Mouse (Mus musculus): Measurements from ENCODE around the gene Ncapd3. TPM values are rescaled to one million over a fixed set of nuclear protein-coding genes. Genes with fewer than 3 reads are reported as not detected.

The Ncapd3 gene
- 34.4 and 35.1 TPM in 2 replicates for polyA plus RNA-seq (2015; fragmentation: Nextera tagmentation; extraction: Ambion mirVana)

GRCm38 (mm10) chr9:27029828-27030762 lies at the start of gene Ncapd3, which contains the start of gene Vps26b:
Ncapd3 (plus strand) TSS chr9:27030175.
Vps26b (minus strand) TSS chr9:27030065.
- peak; percentile 97 for ATAC-seq (ENCODE audit: low read depth)
- peak within 1 kb of the TSS; percentile 97 for H3K4me3 ChIP-seq (ENCODE audit: low read length)
- no peaks in the 10 kb centered on the region for H3K36me3 ChIP-seq (ENCODE audit: control insufficient read depth, insufficient read depth, low read length)
- peak within 1 kb of the TSS; percentile 91 for H3K27ac ChIP-seq (ENCODE audit: low read length)
- H3K27me3 ChIP-seq (ENCODE audit: control insufficient read depth, insufficient read depth, low read depth, low read length): no peaks in the 10 kb centered on the region
- WGBS: under 1% methylated on average over 73 of the region's 80 CpGs
- no peaks in the 10 kb centered on the region for H3K9me3 ChIP-seq (ENCODE audit: control insufficient read depth, low read length)
- H3K4me2 ChIP-seq (ENCODE audit: low read depth, low read length): peak within 1 kb of the TSS; percentile 91
- H3K9ac ChIP-seq (ENCODE audit: low read length): peak within 1 kb of the TSS; percentile 97
- H3K4me1 ChIP-seq (replicated peaks; ENCODE audit: control insufficient read depth, insufficient read depth, low read length): peaks cover 31% of the 10 kb centered on the region

- Histone ChIP-seq H3K27me3 (ENCODE audit: control insufficient read depth, insufficient read depth, low read depth, low read length) (no peaks in the 10 kb centered on the region), H3K4me1 (replicated peaks; ENCODE audit: control insufficient read depth, insufficient read depth, low read length) (no peaks in the 10 kb centered on the region), H3K27ac (ENCODE audit: low read length) (no peak overlapping the region), H3K4me3 (ENCODE audit: low read length) (no peak overlapping the region), H3K4me2 (ENCODE audit: low read depth, low read length) (no peak overlapping the region), H3K9me3 (ENCODE audit: control insufficient read depth, low read length) (no peaks in the 10 kb centered on the region), H3K9ac (ENCODE audit: low read length) (no peak overlapping the region), H3K36me3 (ENCODE audit: control insufficient read depth, insufficient read depth, low read length) (peaks cover 28% of the 10 kb centered on the region)
- WGBS: 81% methylated on average over 2 of the region's 2 CpGs
- no peak for ATAC-seq (ENCODE audit: low read depth)
Observed at GRCm38 (mm10) chr9:26985090-26985613, 44.8 kb upstream of the Ncapd3 start.

- 72% methylated on average over 6 of the region's 6 CpGs for WGBS
- Histone ChIP-seq H3K4me1 (replicated peaks; ENCODE audit: control insufficient read depth, insufficient read depth, low read length) (no peaks in the 10 kb centered on the region), H3K9ac (ENCODE audit: low read length) (no peak overlapping the region), H3K27ac (ENCODE audit: low read length) (no peak overlapping the region), H3K36me3 (ENCODE audit: control insufficient read depth, insufficient read depth, low read length) (peaks cover 27% of the 10 kb centered on the region), H3K4me3 (ENCODE audit: low read length) (no peak overlapping the region), H3K27me3 (ENCODE audit: control insufficient read depth, insufficient read depth, low read depth, low read length) (no peaks in the 10 kb centered on the region), H3K9me3 (ENCODE audit: control insufficient read depth, low read length) (no peaks in the 10 kb centered on the region), H3K4me2 (ENCODE audit: low read depth, low read length) (no peak overlapping the region)
- no peak for ATAC-seq (ENCODE audit: low read depth)
Observed at GRCm38 (mm10) chr9:26985668-26986277, 44.2 kb upstream of the Ncapd3 start.

- ATAC-seq (ENCODE audit: low read depth): no peak
- peaks cover 29% of the 10 kb centered on the region for H3K36me3 ChIP-seq (ENCODE audit: control insufficient read depth, insufficient read depth, low read length)
- 82% methylated on average over 4 of the region's 4 CpGs for WGBS
Observed at GRCm38 (mm10) chr9:26990181-26990580, 39.8 kb upstream of the Ncapd3 start.

GRCm38 (mm10) chr9:26993118-26993517 lies 36.9 kb upstream of the Ncapd3 start:
- Histone ChIP-seq H3K27me3 (ENCODE audit: control insufficient read depth, insufficient read depth, low read depth, low read length) (no peaks in the 10 kb centered on the region), H3K9me3 (ENCODE audit: control insufficient read depth, low read length) (no peaks in the 10 kb centered on the region), H3K4me1 (replicated peaks; ENCODE audit: control insufficient read depth, insufficient read depth, low read length) (peaks cover 3% of the 10 kb centered on the region; the same call in 1 of the 2 replicates), H3K4me2 (ENCODE audit: low read depth, low read length) (no peak overlapping the region), H3K4me3 (ENCODE audit: low read length) (no peak overlapping the region), H3K36me3 (ENCODE audit: control insufficient read depth, insufficient read depth, low read length) (peaks cover 18% of the 10 kb centered on the region), H3K27ac (ENCODE audit: low read length) (no peak overlapping the region), H3K9ac (ENCODE audit: low read length) (no peak overlapping the region)
- ATAC-seq (ENCODE audit: low read depth): peak; percentile 81
- WGBS: 70% methylated on average over 10 of the region's 10 CpGs

More at GRCm38 (mm10) chr9:26990181-26990580, 39.8 kb upstream of the Ncapd3 start:
- no peaks in the 10 kb centered on the region for H3K9me3 ChIP-seq (ENCODE audit: control insufficient read depth, low read length)
- H3K9ac ChIP-seq (ENCODE audit: low read length): no peak overlapping the region
- H3K27ac ChIP-seq (ENCODE audit: low read length): no peak overlapping the region
- H3K27me3 ChIP-seq (ENCODE audit: control insufficient read depth, insufficient read depth, low read depth, low read length): no peaks in the 10 kb centered on the region
- no peak overlapping the region for H3K4me3 ChIP-seq (ENCODE audit: low read length)
- H3K4me2 ChIP-seq (ENCODE audit: low read depth, low read length): no peak overlapping the region
- no peaks in the 10 kb centered on the region for H3K4me1 ChIP-seq (replicated peaks; ENCODE audit: control insufficient read depth, insufficient read depth, low read length)

- H3K4me1 ChIP-seq (replicated peaks; ENCODE audit: control insufficient read depth, insufficient read depth, low read length): peaks cover 5% of the 10 kb centered on the region; the same call in 1 of the 2 replicates
- H3K4me3 ChIP-seq (ENCODE audit: low read length): no peak overlapping the region
- no peak for ATAC-seq (ENCODE audit: low read depth)
- H3K27ac ChIP-seq (ENCODE audit: low read length): no peak overlapping the region
- 75% methylated on average over 3 of the region's 3 CpGs for WGBS
- H3K36me3 ChIP-seq (ENCODE audit: control insufficient read depth, insufficient read depth, low read length): peaks cover 18% of the 10 kb centered on the region
- H3K4me2 ChIP-seq (ENCODE audit: low read depth, low read length): no peak overlapping the region
- no peaks in the 10 kb centered on the region for H3K27me3 ChIP-seq (ENCODE audit: control insufficient read depth, insufficient read depth, low read depth, low read length)
- no peaks in the 10 kb centered on the region for H3K9me3 ChIP-seq (ENCODE audit: control insufficient read depth, low read length)
- H3K9ac ChIP-seq (ENCODE audit: low read length): no peak overlapping the region
Observed at GRCm38 (mm10) chr9:26993900-26994299, 36.1 kb upstream of the Ncapd3 start.

- 91% methylated on average over 3 of the region's 3 CpGs for WGBS
- no peak for ATAC-seq (ENCODE audit: low read depth)
- no peaks in the 10 kb centered on the region; the same call in 1 of the 2 replicates for H3K36me3 ChIP-seq (ENCODE audit: control insufficient read depth, insufficient read depth, low read length)
- no peak overlapping the region for H3K27ac ChIP-seq (ENCODE audit: low read length)
- no peaks in the 10 kb centered on the region for H3K9me3 ChIP-seq (ENCODE audit: control insufficient read depth, low read length)
- no peak overlapping the region for H3K4me3 ChIP-seq (ENCODE audit: low read length)
- no peak overlapping the region for H3K4me2 ChIP-seq (ENCODE audit: low read depth, low read length)
- peaks cover 16% of the 10 kb centered on the region; the same call in 1 of the 2 replicates for H3K4me1 ChIP-seq (replicated peaks; ENCODE audit: control insufficient read depth, insufficient read depth, low read length)
- no peak overlapping the region for H3K9ac ChIP-seq (ENCODE audit: low read length)
- H3K27me3 ChIP-seq (ENCODE audit: control insufficient read depth, insufficient read depth, low read depth, low read length): no peaks in the 10 kb centered on the region
Observed at GRCm38 (mm10) chr9:26997062-26997461, 32.9 kb upstream of the Ncapd3 start.

GRCm38 (mm10) chr9:26997501-26997900 lies 32.5 kb upstream of the Ncapd3 start:
- no peak for ATAC-seq (ENCODE audit: low read depth)
- no peak overlapping the region for H3K27ac ChIP-seq (ENCODE audit: low read length)
- H3K4me1 ChIP-seq (replicated peaks; ENCODE audit: control insufficient read depth, insufficient read depth, low read length): peaks cover 16% of the 10 kb centered on the region; the same call in 1 of the 2 replicates
- 92% methylated on average over 2 of the region's 2 CpGs for WGBS
- no peaks in the 10 kb centered on the region for H3K27me3 ChIP-seq (ENCODE audit: control insufficient read depth, insufficient read depth, low read depth, low read length)
- H3K4me2 ChIP-seq (ENCODE audit: low read depth, low read length): no peak overlapping the region
- H3K4me3 ChIP-seq (ENCODE audit: low read length): no peak overlapping the region
- H3K9me3 ChIP-seq (ENCODE audit: control insufficient read depth, low read length): no peaks in the 10 kb centered on the region
- H3K9ac ChIP-seq (ENCODE audit: low read length): no peak overlapping the region
- no peaks in the 10 kb centered on the region for H3K36me3 ChIP-seq (ENCODE audit: control insufficient read depth, insufficient read depth, low read length)
